Mouse (Mus musculus): ENCODE data around the gene Gpr25. TPM values are rescaled to one million over a fixed set of nuclear protein-coding genes. Genes with fewer than 3 reads are reported as not detected.

Gene Gpr25
- polyA plus RNA-seq, 1 experiment = 0.18 TPM

GRCm38 (mm10) chr1:136259543-136259892 lies 1.2 kb downstream of the Gpr25 start:
- Histone ChIP-seq H3K79me2 (ENCODE audit: control insufficient read depth, insufficient read depth) (no peaks in the 10 kb centered on the region), H3ac (ENCODE audit: control insufficient read depth, insufficient read length) (peak overlapping the region; percentile 2), H3K27me3 (ENCODE audit: control insufficient read depth, insufficient read depth, insufficient read length) (peaks cover 11% of the 10 kb centered on the region), H3K36me3 (ENCODE audit: control insufficient read depth, insufficient read depth) (no peaks in the 10 kb centered on the region), H3K4me2 (ENCODE audit: low read depth) (peak overlapping the region; percentile 73), H3K4me3 (no peak overlapping the region)
- TF ChIP-seq CEBPB (IDR thresholded peaks at IDR 0.05; ENCODE audit: insufficient read depth, poor library complexity, severe bottlenecking) (no peak), MYOD1 (IDR thresholded peaks at IDR 0.05; ENCODE audit: control insufficient read depth in 1 of 3, insufficient read length in 2 of 3, low read depth in 2 of 3) (no peak), TCF3 (IDR thresholded peaks at IDR 0.05; ENCODE audit: insufficient read length, low read depth) (no peak), TCF12 (IDR thresholded peaks at IDR 0.05; ENCODE audit: insufficient read depth, poor library complexity, severe bottlenecking) (no peak), SRF (IDR thresholded peaks at IDR 0.05; ENCODE audit: control insufficient read depth, insufficient read length, low read depth) (no peak), E2F4 (IDR thresholded peaks at IDR 0.05; ENCODE audit: insufficient read depth) (no peak), USF1 (IDR thresholded peaks at IDR 0.05; ENCODE audit: low read depth) (no peak), POLR2A (IDR thresholded peaks at IDR 0.05; ENCODE audit: insufficient read length, low read depth) (no peak), MYOG (IDR thresholded peaks at IDR 0.05; ENCODE audit: control insufficient read depth in 1 of 3, insufficient read depth in 1 of 3, insufficient read length in 2 of 3, low read depth in 2 of 3) (no peak), MAX (IDR thresholded peaks at IDR 0.05; ENCODE audit: low read depth) (no peak), POLR2AphosphoS2 (IDR thresholded peaks at IDR 0.05; ENCODE audit: insufficient read length, low read depth) (no peak), REST (IDR thresholded peaks at IDR 0.05; ENCODE audit: insufficient read depth, insufficient read length) (no peak)

GRCm38 (mm10) chr1:136258495-136258894 lies 2.2 kb downstream of the Gpr25 start:
- H3ac ChIP-seq (ENCODE audit: control insufficient read depth, insufficient read length) = no peak overlapping the region
- TF ChIP-seq MYOG (IDR thresholded peaks at IDR 0.05; ENCODE audit: control insufficient read depth in 1 of 3, insufficient read depth in 1 of 3, insufficient read length in 2 of 3, low read depth in 2 of 3) (no peak), POLR2A (IDR thresholded peaks at IDR 0.05; ENCODE audit: insufficient read length, low read depth) (no peak), TCF12 (IDR thresholded peaks at IDR 0.05; ENCODE audit: insufficient read depth, poor library complexity, severe bottlenecking) (no peak), REST (IDR thresholded peaks at IDR 0.05; ENCODE audit: insufficient read depth, insufficient read length) (no peak), SRF (IDR thresholded peaks at IDR 0.05; ENCODE audit: control insufficient read depth, insufficient read length, low read depth) (no peak), E2F4 (IDR thresholded peaks at IDR 0.05; ENCODE audit: insufficient read depth) (no peak), MAX (IDR thresholded peaks at IDR 0.05; ENCODE audit: low read depth) (no peak), POLR2AphosphoS2 (IDR thresholded peaks at IDR 0.05; ENCODE audit: insufficient read length, low read depth) (no peak), USF1 (IDR thresholded peaks at IDR 0.05; ENCODE audit: low read depth) (no peak), TCF3 (IDR thresholded peaks at IDR 0.05; ENCODE audit: insufficient read length, low read depth) (no peak), MYOD1 (IDR thresholded peaks at IDR 0.05; ENCODE audit: control insufficient read depth in 1 of 3, insufficient read length in 2 of 3, low read depth in 2 of 3) (no peak), CEBPB (IDR thresholded peaks at IDR 0.05; ENCODE audit: insufficient read depth, poor library complexity, severe bottlenecking) (no peak)
- no peak overlapping the region for H3K4me2 ChIP-seq (ENCODE audit: low read depth)
- H3K79me2 ChIP-seq (ENCODE audit: control insufficient read depth, insufficient read depth) = no peaks in the 10 kb centered on the region
- H3K27me3 ChIP-seq (ENCODE audit: control insufficient read depth, insufficient read depth, insufficient read length) = peaks cover 11% of the 10 kb centered on the region
- H3K36me3 ChIP-seq (ENCODE audit: control insufficient read depth, insufficient read depth) = no peaks in the 10 kb centered on the region
- H3K4me3 ChIP-seq = no peak overlapping the region

GRCm38 (mm10) chr1:136255657-136256056 lies 5.0 kb downstream of the Gpr25 start:
- Histone ChIP-seq H3K27me3 (ENCODE audit: control insufficient read depth, insufficient read depth, insufficient read length) (peaks cover 11% of the 10 kb centered on the region), H3K79me2 (ENCODE audit: control insufficient read depth, insufficient read depth) (no peaks in the 10 kb centered on the region), H3K4me2 (ENCODE audit: low read depth) (peak overlapping the region; percentile 2), H3K4me3 (no peak overlapping the region), H3K36me3 (ENCODE audit: control insufficient read depth, insufficient read depth) (no peaks in the 10 kb centered on the region), H3ac (ENCODE audit: control insufficient read depth, insufficient read length) (no peak overlapping the region)
- TF ChIP-seq TCF3 (IDR thresholded peaks at IDR 0.05; ENCODE audit: insufficient read length, low read depth) (no peak), SRF (IDR thresholded peaks at IDR 0.05; ENCODE audit: control insufficient read depth, insufficient read length, low read depth) (no peak), CEBPB (IDR thresholded peaks at IDR 0.05; ENCODE audit: insufficient read depth, poor library complexity, severe bottlenecking) (no peak), MYOD1 (IDR thresholded peaks at IDR 0.05; ENCODE audit: control insufficient read depth in 1 of 3, insufficient read length in 2 of 3, low read depth in 2 of 3) (no peak), E2F4 (IDR thresholded peaks at IDR 0.05; ENCODE audit: insufficient read depth) (no peak), MYOG (IDR thresholded peaks at IDR 0.05; ENCODE audit: control insufficient read depth in 1 of 3, insufficient read depth in 1 of 3, insufficient read length in 2 of 3, low read depth in 2 of 3) (no peak), REST (IDR thresholded peaks at IDR 0.05; ENCODE audit: insufficient read depth, insufficient read length) (no peak), USF1 (IDR thresholded peaks at IDR 0.05; ENCODE audit: low read depth) (no peak), TCF12 (IDR thresholded peaks at IDR 0.05; ENCODE audit: insufficient read depth, poor library complexity, severe bottlenecking) (no peak), POLR2A (IDR thresholded peaks at IDR 0.05; ENCODE audit: insufficient read length, low read depth) (no peak), POLR2AphosphoS2 (IDR thresholded peaks at IDR 0.05; ENCODE audit: insufficient read length, low read depth) (no peak), MAX (IDR thresholded peaks at IDR 0.05; ENCODE audit: low read depth) (no peak)

DNA sequence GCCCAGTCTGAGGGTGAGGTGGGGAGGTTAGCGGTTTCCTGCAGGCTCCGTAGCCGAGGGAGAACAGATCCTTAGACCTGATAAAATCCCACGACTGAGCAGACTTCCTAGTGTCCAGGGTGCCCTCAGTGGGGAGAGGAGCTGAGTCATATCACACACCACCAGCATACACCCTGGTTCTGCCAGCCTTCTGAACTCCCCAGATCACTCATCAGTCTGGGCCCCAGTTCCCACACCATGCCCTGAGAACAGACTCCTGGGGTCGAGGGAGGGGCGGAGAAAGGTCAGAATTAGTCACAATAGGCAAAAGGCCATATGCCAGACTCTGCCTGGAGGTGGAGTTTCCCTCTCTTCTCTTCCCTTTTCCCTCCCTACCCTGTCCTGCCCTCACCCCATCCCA lies 5.5 kb downstream of the Gpr25 start:
- no peaks in the 10 kb centered on the region for H3K79me2 ChIP-seq (ENCODE audit: control insufficient read depth, insufficient read depth)
- H3K27me3 ChIP-seq (ENCODE audit: control insufficient read depth, insufficient read depth, insufficient read length) = peaks cover 8% of the 10 kb centered on the region
- H3ac ChIP-seq (ENCODE audit: control insufficient read depth, insufficient read length) = no peak overlapping the region
- H3K4me3 ChIP-seq = no peak overlapping the region
- H3K4me2 ChIP-seq (ENCODE audit: low read depth) = peak overlapping the region; percentile 37
- peak in 1 of 3 experiments; percentile 2 for TF ChIP-seq MYOD1 (IDR thresholded peaks at IDR 0.05; ENCODE audit: control insufficient read depth in 1 of 3, insufficient read length in 2 of 3, low read depth in 2 of 3)
- no peak for TF ChIP-seq MAX (IDR thresholded peaks at IDR 0.05; ENCODE audit: low read depth)
- no peaks in the 10 kb centered on the region for H3K36me3 ChIP-seq (ENCODE audit: control insufficient read depth, insufficient read depth)

GRCm38 (mm10) chr1:136254503-136255065 lies 6.1 kb downstream of the Gpr25 start:
- Histone ChIP-seq H3K27me3 (ENCODE audit: control insufficient read depth, insufficient read depth, insufficient read length) (peaks cover 2% of the 10 kb centered on the region), H3K36me3 (ENCODE audit: control insufficient read depth, insufficient read depth) (no peaks in the 10 kb centered on the region), H3K4me2 (ENCODE audit: low read depth) (peak overlapping the region; percentile 37), H3K79me2 (ENCODE audit: control insufficient read depth, insufficient read depth) (no peaks in the 10 kb centered on the region), H3K4me3 (no peak overlapping the region), H3ac (ENCODE audit: control insufficient read depth, insufficient read length) (no peak overlapping the region)
- TF ChIP-seq POLR2AphosphoS2 (IDR thresholded peaks at IDR 0.05; ENCODE audit: insufficient read length, low read depth) (no peak), REST (IDR thresholded peaks at IDR 0.05; ENCODE audit: insufficient read depth, insufficient read length) (no peak), E2F4 (IDR thresholded peaks at IDR 0.05; ENCODE audit: insufficient read depth) (no peak), TCF3 (IDR thresholded peaks at IDR 0.05; ENCODE audit: insufficient read length, low read depth) (no peak), TCF12 (IDR thresholded peaks at IDR 0.05; ENCODE audit: insufficient read depth, poor library complexity, severe bottlenecking) (no peak), CEBPB (IDR thresholded peaks at IDR 0.05; ENCODE audit: insufficient read depth, poor library complexity, severe bottlenecking) (no peak), MYOG (IDR thresholded peaks at IDR 0.05; ENCODE audit: control insufficient read depth in 1 of 3, insufficient read depth in 1 of 3, insufficient read length in 2 of 3, low read depth in 2 of 3) (no peak), SRF (IDR thresholded peaks at IDR 0.05; ENCODE audit: control insufficient read depth, insufficient read length, low read depth) (no peak)
